Mouse (Mus musculus) kidney, embryonic 15.5 days (tissue): Measurements from ENCODE around the gene Osbpl6. TPM values are rescaled to one million over a fixed set of nuclear protein-coding genes. Genes with fewer than 3 reads are reported as not detected.

Source experiments
- ATAC-seq: fragments of 200-750 bp; cut with Nextera tagmentation; replicated peaks from 2 replicates; pipeline ENCODE4 v1.8.0; 2017; ENCODE audit warnings: moderate TSS enrichment; ENCODE audit not compliant: low FRiP score
- H3K27ac ChIP-seq: fragments of 300-500 bp; sonication (generic); 2 replicates; pipeline ENCODE4 v1.5.1; 2015; ENCODE audit warnings: mild to moderate bottlenecking, inconsistent platforms
- H3K27me3 ChIP-seq: fragments of 300-500 bp; sonication (generic); 2 replicates; pipeline ENCODE4 v1.6.1; 2015; ENCODE audit warnings: inconsistent platforms
- H3K36me3 ChIP-seq: fragments of 300-500 bp; sonication (generic); 2 replicates; pipeline ENCODE4 v1.6.1; 2015; ENCODE audit warnings: inconsistent platforms
- H3K4me1 ChIP-seq: fragments of 300-500 bp; sonication (generic); 2 replicates; pipeline ENCODE4 v1.6.1; 2015; ENCODE audit warnings: inconsistent platforms
- H3K4me2 ChIP-seq: fragments of 300-500 bp; sonication (generic); 2 replicates; pipeline ENCODE4 v1.6.1; 2015; ENCODE audit warnings: moderate library complexity, mild to moderate bottlenecking, inconsistent platforms
- H3K4me3 ChIP-seq: fragments of 300-500 bp; sonication (generic); replicated peaks from 2 replicates; pipeline ENCODE4 v1.5.1; 2015; ENCODE audit warnings: mild to moderate bottlenecking, inconsistent platforms
- H3K9ac ChIP-seq: fragments of 300-500 bp; sonication (generic); 2 replicates; pipeline ENCODE4 v1.6.1; 2015; ENCODE audit warnings: mild to moderate bottlenecking, inconsistent platforms
- H3K9me3 ChIP-seq: fragments of 300-500 bp; sonication (generic); replicated peaks from 2 replicates; pipeline ENCODE4 v1.6.1; 2016; ENCODE audit warnings: inconsistent platforms
- WGBS: fragments of 180-500 bp; shearing (Covaris S2); methylation state at CpG from one replicate; pipeline ENCODE4 v1.1.7; 2015; ENCODE audit warnings: mixed read lengths; 5-methylcytosine and 5-hydroxymethylcytosine counted together
- microRNA-seq: library from miRNA; unstranded; fragments of <30 nt; microRNA quantifications from one replicate; pipeline ENCODE4, GENCODE M21; 2016
- polyA plus RNA-seq: library from polyadenylated mRNA; unstranded; fragments of >200 nt; fragmentation: Nextera tagmentation; extraction: Ambion mirVana; gene quantifications from 2 replicates; pipeline ENCODE4 v1.2.1, GENCODE M21; 2015

Gene Osbpl6
- polyA plus RNA-seq, 1 experiment from 2014 or later, result 20.1 TPM

DNA sequence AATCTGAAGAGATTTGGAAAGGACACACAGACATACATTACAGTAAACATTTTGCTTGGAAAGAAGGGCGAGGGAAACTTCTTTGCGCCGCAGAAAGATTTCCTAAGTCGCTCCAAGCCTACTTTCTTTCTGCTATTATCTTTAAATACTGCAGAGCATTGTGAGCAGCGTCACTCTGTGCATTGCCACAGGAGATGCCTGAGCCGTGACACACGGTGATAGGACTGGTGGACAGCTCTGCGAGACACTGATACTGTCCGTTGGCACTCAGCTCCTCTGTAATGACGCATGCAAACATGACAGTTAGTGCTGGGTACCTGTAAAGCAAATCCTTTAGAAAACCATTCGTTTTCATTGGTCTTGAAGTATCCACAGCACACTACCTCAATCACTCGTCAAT is 224.0 kb downstream of the Osbpl6 start:
- no peaks in the 10 kb centered on the region for H3K27me3 ChIP-seq
- ATAC-seq, result no peak
- H3K9me3 ChIP-seq, result peaks cover 7% of the 10 kb centered on the region
- peaks cover 94% of the 10 kb centered on the region for H3K36me3 ChIP-seq
- no peak overlapping the region for H3K4me3 ChIP-seq
- no peaks in the 10 kb centered on the region for H3K4me1 ChIP-seq
- no peak overlapping the region for H3K27ac ChIP-seq
- H3K4me2 ChIP-seq, result no peak overlapping the region
- no peak overlapping the region for H3K9ac ChIP-seq
- 93% methylated on average over 12 of the region's 12 CpGs for WGBS

DNA sequence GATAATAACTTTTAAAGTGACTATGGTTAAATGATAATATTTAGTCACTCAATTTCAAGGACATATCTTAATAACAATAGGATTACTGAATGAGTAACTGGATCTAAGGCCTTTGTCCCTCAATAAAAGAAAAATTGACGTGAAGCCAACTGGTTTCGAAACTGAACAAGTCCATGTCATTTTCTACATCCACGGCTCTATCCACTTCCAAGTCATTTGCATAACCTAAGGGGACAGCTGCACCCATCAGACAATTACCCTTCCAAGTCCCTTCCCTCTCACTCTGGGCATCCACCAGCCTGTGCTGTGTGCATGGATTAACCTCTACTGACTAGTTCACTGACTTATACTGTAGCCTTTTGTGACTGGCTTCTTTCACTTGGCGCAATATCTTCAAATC is 225.3 kb downstream of the Osbpl6 start:
- ATAC-seq, result no peak
- H3K27ac ChIP-seq, result no peak overlapping the region
- no peaks in the 10 kb centered on the region; the same call in 1 of the 2 replicates for H3K9me3 ChIP-seq
- WGBS, result 95% methylated on average over 4 of the region's 4 CpGs
- H3K36me3 ChIP-seq, result peaks cover 94% of the 10 kb centered on the region
- H3K4me1 ChIP-seq, result no peaks in the 10 kb centered on the region
- H3K4me2 ChIP-seq, result no peak overlapping the region
- H3K4me3 ChIP-seq, result no peak overlapping the region
- no peaks in the 10 kb centered on the region for H3K27me3 ChIP-seq
- H3K9ac ChIP-seq, result no peak overlapping the region

DNA sequence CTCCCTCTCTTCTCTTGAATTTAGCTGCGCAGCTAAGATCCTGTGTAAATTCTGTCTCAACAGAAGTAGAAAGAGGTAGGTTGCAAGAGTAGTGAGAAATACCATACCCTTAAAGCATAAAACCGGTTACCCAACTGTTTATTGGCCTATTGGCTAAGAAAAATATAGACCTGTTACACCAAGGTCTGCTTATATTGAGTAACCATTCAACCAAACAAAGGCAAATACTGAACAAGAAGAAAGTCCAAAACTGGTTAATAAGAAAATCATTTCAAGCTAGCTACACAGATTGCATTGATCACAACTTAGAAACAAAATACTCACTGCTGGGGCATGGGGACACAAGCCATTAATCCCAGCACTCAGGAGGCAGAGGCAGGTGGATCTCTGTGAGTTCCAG is 233.3 kb downstream of the Osbpl6 start:
- H3K27me3 ChIP-seq, result no peaks in the 10 kb centered on the region
- H3K4me3 ChIP-seq, result no peak overlapping the region
- 96% methylated on average over 2 of the region's 2 CpGs for WGBS
- no peak overlapping the region for H3K27ac ChIP-seq
- no peaks in the 10 kb centered on the region for H3K9me3 ChIP-seq
- H3K4me2 ChIP-seq, result no peak overlapping the region
- ATAC-seq, result no peak
- H3K4me1 ChIP-seq, result no peaks in the 10 kb centered on the region
- H3K36me3 ChIP-seq, result peaks cover 90% of the 10 kb centered on the region
- H3K9ac ChIP-seq, result no peak overlapping the region

DNA sequence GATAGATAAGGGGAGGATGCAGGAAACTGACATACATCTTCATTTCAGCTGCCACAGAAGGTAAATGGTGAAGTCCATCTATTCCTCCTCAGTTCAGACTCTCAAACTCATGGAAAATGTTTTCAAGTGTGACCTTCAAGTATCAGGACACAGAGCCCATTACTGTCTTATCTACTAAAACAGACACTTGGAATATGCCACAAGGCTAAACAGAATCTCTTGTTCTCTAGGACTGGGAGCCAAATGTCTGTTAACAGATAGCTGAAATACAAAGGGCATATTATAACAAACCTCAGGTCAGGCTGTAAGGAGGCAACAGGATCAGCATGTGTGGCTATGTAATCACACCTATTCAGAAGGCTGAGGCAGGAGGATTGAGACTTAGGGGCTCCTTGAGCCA is 237.5 kb downstream of the Osbpl6 start:
- no peak for ATAC-seq
- H3K4me2 ChIP-seq, result no peak overlapping the region
- no peak overlapping the region for H3K27ac ChIP-seq

DNA sequence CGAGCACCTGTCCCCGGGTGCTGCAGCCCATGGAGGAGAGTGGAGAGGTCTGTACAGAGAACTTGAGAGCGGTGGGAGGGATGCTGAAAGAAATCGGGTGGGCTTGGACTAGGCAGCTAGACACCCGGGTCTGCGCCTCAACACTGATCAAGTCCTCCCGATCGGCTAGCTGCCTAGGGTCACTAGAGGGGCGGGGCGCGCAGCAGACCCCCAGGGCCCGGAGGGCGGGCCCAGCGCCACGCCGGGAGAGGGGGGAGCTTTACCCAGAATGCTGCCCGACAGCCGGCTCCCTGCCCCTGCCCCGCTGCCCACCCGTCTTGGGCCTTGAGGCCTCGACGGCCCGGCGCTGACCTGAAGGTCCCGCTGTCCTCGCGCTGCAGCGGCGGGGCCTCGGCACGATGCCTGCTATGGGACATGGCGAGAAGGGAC is 241.1 kb downstream of the Osbpl6 start:
- H3K27ac ChIP-seq, result peak overlapping the region; percentile 96
- no peaks in the 10 kb centered on the region for H3K9me3 ChIP-seq
- H3K4me3 ChIP-seq, result peak overlapping the region; percentile 84
- peak; percentile 62 for ATAC-seq
- H3K4me1 ChIP-seq, result peaks cover 21% of the 10 kb centered on the region
- no peaks in the 10 kb centered on the region for H3K27me3 ChIP-seq
- peak overlapping the region; percentile 88 for H3K9ac ChIP-seq
- peak overlapping the region; percentile 84 for H3K4me2 ChIP-seq
- WGBS, result 2% methylated on average over 32 of the region's 32 CpGs
- peaks cover 18% of the 10 kb centered on the region for H3K36me3 ChIP-seq

More for the DNA sequence above, 237.5 kb downstream of the Osbpl6 start:
- Histone ChIP-seq H3K36me3 (peaks cover 52% of the 10 kb centered on the region), H3K9ac (no peak overlapping the region), H3K9me3 (no peaks in the 10 kb centered on the region), H3K27me3 (no peaks in the 10 kb centered on the region), H3K4me1 (peaks cover 19% of the 10 kb centered on the region), H3K4me3 (no peak overlapping the region)

DNA sequence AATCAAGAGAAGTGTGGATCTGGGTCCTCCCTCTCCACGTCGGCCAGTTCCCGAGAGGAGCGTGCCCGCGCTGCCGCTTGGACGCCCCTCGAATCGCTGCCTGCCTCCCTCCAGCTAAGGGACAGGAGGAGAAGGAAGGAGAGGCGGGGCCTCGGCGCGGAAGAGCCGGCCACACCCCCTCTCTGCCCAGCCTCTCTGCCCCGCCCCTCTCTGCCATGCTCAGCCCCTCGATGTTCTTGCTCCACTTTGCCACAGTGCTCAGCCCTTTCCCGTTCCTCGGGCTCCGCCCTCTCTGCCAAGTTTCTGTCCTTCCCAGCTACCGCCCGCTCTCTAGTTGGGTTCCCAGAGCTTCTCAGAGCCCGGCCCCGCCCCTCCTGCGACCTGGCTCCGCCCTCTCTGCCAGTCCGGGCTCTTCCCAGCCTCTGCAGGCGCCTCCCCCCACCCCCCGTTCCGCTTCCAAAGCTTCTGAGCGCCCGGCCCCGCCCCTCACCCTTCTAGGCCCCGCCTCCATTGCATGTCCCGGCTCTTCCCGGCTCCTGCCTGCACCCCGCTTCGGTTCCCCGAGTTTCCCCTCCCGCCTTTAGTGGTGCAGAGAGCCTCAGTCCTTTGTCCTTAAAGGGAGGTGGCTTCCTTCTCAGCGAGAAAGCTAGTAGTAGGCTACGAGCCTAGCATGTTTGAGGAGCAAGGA is 241.7 kb downstream of the Osbpl6 start, which contains the start of the genes Prkra and Pjvk:
Gene Prkra, minus strand, starts transcription at position 133 of the 688 bp plus-strand sequence.
Gene Pjvk, plus strand, starts transcription at position 594 of the 688 bp plus-strand sequence.
- Histone ChIP-seq H3K9ac (peak within 1 kb of the TSS; percentile 88), H3K4me3 (peak within 1 kb of the TSS; percentile 84), H3K27me3 (no peaks in the 10 kb centered on the region), H3K9me3 (no peaks in the 10 kb centered on the region), H3K36me3 (peaks cover 13% of the 10 kb centered on the region), H3K4me2 (peak within 1 kb of the TSS; percentile 84), H3K4me1 (peaks cover 21% of the 10 kb centered on the region), H3K27ac (peak within 1 kb of the TSS; percentile 96)
- peak; percentile 99 for ATAC-seq
- under 1% methylated on average over 39 of the region's 42 CpGs for WGBS

DNA sequence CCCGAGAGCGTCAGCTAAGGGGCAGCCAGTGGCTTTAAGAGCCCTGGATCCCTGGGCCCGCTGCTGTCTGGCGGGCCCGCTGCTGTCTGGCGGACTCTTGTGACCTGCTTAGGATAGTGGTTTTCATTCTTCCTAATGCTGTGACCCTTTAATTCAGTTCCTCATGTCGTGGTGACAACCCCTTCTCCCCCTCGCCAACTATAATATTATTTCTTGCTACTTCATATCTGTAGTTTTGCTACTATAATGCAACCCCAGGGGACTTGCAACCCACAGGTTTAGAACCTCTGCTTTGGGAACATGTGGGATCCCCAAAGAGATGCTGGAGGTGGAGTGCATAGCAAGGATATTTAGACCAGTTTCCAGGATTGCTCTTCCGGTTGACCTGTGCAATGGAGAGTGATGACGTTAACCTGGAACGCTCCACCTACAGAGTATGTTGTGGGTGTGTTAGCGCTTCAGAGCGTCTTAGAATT is 242.4 kb downstream of the Osbpl6 start:
- peak; percentile 49 for ATAC-seq
- peak overlapping the region; percentile 96 for H3K27ac ChIP-seq
- H3K36me3 ChIP-seq, result peaks cover 7% of the 10 kb centered on the region
- peak overlapping the region; percentile 84 for H3K4me2 ChIP-seq
- peaks cover 21% of the 10 kb centered on the region for H3K4me1 ChIP-seq
- no peaks in the 10 kb centered on the region for H3K27me3 ChIP-seq
- peak overlapping the region; percentile 84 for H3K4me3 ChIP-seq
- 33% methylated on average over 13 of the region's 13 CpGs for WGBS
- H3K9me3 ChIP-seq, result no peaks in the 10 kb centered on the region
- peak overlapping the region; percentile 53 for H3K9ac ChIP-seq

Small RNA genes lying within 50 kb of the gene (microRNA-seq; reads per million reads assigned to microRNA genes)
- gene Gm23164, result not detected

Other genes with a start within 250 kb of the Osbpl6 start
- gene Pde11a, start 67.7 kb upstream of the Osbpl6 start, polyA plus RNA-seq, result 1.5 and 1.9 TPM in 2 replicates
- gene Cyct, start 46.1 kb upstream of the Osbpl6 start, polyA plus RNA-seq, result not detected in 2 replicates
- 17.5 and 18.3 TPM in 2 replicates for gene Rbm45, start 36.5 kb upstream of the Osbpl6 start, polyA plus RNA-seq
- 78.8 and 80.5 TPM in 2 replicates for gene Prkra, start 241.5 kb downstream of the Osbpl6 start, polyA plus RNA-seq
- 1.6 and 2.7 TPM in 2 replicates for gene Pjvk, start 242.0 kb downstream of the Osbpl6 start, polyA plus RNA-seq